Mouse (Mus musculus) neural tube, embryonic 13.5 days (tissue): ENCODE measurements around the gene Ccdc92b. TPM values are rescaled to one million over a fixed set of nuclear protein-coding genes. Genes with fewer than 3 reads are reported as not detected.
A peak's percentile ranks its signal among the peaks of the same experiment; 100 is the strongest.

Experiments used
- ATAC-seq: fragments of 200-750 bp; cut with Nextera tagmentation; 2 replicates; pipeline ENCODE4 v1.8.0; 2017; ENCODE audit warnings: low read depth, mild to moderate bottlenecking, moderate TSS enrichment, moderate library complexity
- H3K27ac ChIP-seq: fragments of 300-500 bp; sonication (generic); replicated peaks from 2 replicates; pipeline ENCODE4 v1.5.1; 2015; ENCODE audit warnings: moderate library complexity, mild to moderate bottlenecking, inconsistent platforms
- H3K27me3 ChIP-seq: fragments of 300-500 bp; sonication (generic); 2 replicates; pipeline ENCODE4 v1.6.1; 2015; ENCODE audit warnings: mild to moderate bottlenecking, inconsistent platforms
- H3K36me3 ChIP-seq: fragments of 300-500 bp; sonication (generic); 2 replicates; pipeline ENCODE4 v1.6.1; 2015; ENCODE audit warnings: mild to moderate bottlenecking, inconsistent platforms
- H3K4me1 ChIP-seq: fragments of 300-500 bp; sonication (generic); replicated peaks from 2 replicates; pipeline ENCODE4 v1.6.1; 2015; ENCODE audit warnings: inconsistent platforms
- H3K4me2 ChIP-seq: fragments of 300-500 bp; sonication (generic); 2 replicates; pipeline ENCODE4 v1.6.1; 2015; ENCODE audit warnings: inconsistent platforms, mild to moderate bottlenecking, moderate library complexity
- H3K4me3 ChIP-seq: fragments of 300-500 bp; sonication (generic); 2 replicates; pipeline ENCODE4 v1.5.1; 2015; ENCODE audit warnings: mild to moderate bottlenecking, inconsistent platforms
- H3K9ac ChIP-seq: fragments of 300-500 bp; sonication (generic); 2 replicates; pipeline ENCODE4 v1.6.1; 2015; ENCODE audit warnings: moderate library complexity, mild to moderate bottlenecking, inconsistent platforms
- H3K9me3 ChIP-seq: fragments of 300-500 bp; sonication (generic); 2 replicates; pipeline ENCODE4 v1.6.1; 2016; ENCODE audit warnings: inconsistent platforms
- WGBS: fragments of 180-500 bp; shearing (Covaris S2); methylation state at CpG from one replicate; pipeline ENCODE4 v1.1.7; 2015; 5-methylcytosine and 5-hydroxymethylcytosine counted together
- polyA plus RNA-seq: library from polyadenylated mRNA; unstranded; fragments of >200 nt; fragmentation: Nextera tagmentation; extraction: Ambion mirVana; gene quantifications from 2 replicates; pipeline ENCODE4 v1.2.1, GENCODE M21; 2015

Gene Ccdc92b
- polyA plus RNA-seq, 1 experiment from 2014 or later, result 2.1 TPM

DNA sequence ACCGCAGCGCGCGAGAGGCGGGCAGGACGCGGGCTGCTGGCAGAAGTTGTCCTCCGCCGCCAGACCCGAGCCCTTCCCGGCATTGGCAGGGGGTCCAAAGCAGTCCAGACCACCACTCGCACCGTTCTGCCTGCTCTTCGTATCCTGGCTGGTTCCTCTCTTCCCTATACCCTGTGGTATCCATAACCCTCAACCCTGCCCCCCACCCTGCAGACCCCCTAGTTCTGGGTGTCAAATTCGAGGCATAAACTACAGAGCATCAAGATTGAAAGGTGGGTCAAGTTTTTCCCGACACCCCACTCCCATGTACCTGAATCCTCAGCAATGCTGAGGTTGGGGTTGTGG lies 523 bp downstream of the Ccdc92b start:
- H3K9ac ChIP-seq, result peak overlapping the region; percentile 82
- peaks cover 11% of the 10 kb centered on the region; the same call in 1 of the 2 replicates for H3K4me1 ChIP-seq
- no peaks in the 10 kb centered on the region for H3K9me3 ChIP-seq
- H3K4me2 ChIP-seq, result peak overlapping the region; percentile 71
- H3K27me3 ChIP-seq, result peaks cover 65% of the 10 kb centered on the region
- 0 out of 2 replicates have a peak, but pooled peaks cover 9% of the 10 kb centered on the region for H3K36me3 ChIP-seq
- ATAC-seq, result peak; percentile 67; the same call in 1 of the 2 replicates
- H3K4me3 ChIP-seq, result peak overlapping the region; percentile 71
- H3K27ac ChIP-seq, result no peak overlapping the region
- WGBS, result 3% methylated on average over 16 of the region's 16 CpGs

DNA sequence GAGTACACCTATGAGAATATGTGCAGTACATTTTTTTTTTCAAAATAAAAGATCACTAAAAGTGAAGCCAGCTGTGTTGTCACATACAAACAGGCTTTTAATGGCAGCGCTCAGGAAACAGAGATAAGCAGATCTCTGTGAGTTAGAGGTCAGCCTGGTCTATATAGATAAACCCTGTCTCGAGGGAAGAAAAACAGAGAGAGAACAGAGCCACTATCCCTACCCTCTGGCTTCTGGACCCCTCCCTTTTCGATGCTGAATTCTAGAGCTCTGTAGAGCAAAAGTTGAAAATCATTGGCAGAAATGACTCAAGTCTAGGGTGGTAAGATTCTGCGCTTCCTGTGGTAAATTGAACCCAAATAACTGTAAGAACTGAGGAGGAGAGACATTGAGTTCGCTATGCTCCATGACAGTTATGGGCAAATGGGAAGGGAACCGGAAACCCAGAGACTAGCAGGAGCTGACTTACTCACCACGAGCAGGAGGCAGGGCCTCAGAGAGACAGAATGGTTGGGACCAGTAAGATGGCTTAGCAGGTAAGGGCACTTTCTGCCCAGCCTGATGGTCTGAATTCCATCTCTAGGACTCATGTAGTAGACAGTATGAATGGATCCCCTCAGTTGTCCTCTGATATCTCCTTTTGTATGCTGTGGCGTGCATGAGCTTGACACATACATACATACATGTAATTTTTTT lies 2.7 kb downstream of the Ccdc92b start:
- H3K36me3 ChIP-seq, result 0 out of 2 replicates have a peak, but pooled peaks cover 9% of the 10 kb centered on the region
- H3K4me3 ChIP-seq, result no peak overlapping the region
- no peak for ATAC-seq
- H3K9ac ChIP-seq, result no peak overlapping the region
- H3K27me3 ChIP-seq, result peaks cover 51% of the 10 kb centered on the region
- no peaks in the 10 kb centered on the region for H3K9me3 ChIP-seq
- no peak overlapping the region for H3K27ac ChIP-seq
- 78% methylated on average over 8 of the region's 8 CpGs for WGBS
- H3K4me2 ChIP-seq, result no peak overlapping the region
- peaks cover 11% of the 10 kb centered on the region; the same call in 1 of the 2 replicates for H3K4me1 ChIP-seq

DNA sequence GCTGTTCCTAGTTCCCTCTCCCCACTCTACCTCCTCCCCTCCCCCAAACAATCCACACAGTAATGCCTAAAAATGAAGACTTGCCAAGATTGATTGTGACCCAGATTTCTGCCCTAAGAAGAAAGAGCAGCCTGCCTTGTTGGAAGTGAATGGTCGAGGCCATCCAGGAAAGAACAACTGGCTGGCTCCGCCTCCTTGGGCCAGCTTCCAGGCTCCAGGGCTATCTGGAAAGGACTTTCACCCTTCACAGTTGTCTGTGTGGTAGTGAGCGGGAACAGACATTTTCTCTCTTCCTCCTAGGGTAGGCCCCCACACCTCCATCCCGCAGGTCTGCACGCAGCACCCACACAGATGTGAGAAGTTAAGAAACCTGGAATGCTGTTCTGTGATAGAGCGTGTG lies 4.3 kb downstream of the Ccdc92b start:
- H3K27ac ChIP-seq, result no peak overlapping the region
- H3K4me3 ChIP-seq, result no peak overlapping the region
- 0 out of 2 replicates have a peak, but pooled peaks cover 9% of the 10 kb centered on the region for H3K36me3 ChIP-seq
- peaks cover 11% of the 10 kb centered on the region; the same call in 1 of the 2 replicates for H3K4me1 ChIP-seq
- no peak for ATAC-seq
- peaks cover 38% of the 10 kb centered on the region for H3K27me3 ChIP-seq
- 72% methylated on average over 6 of the region's 6 CpGs for WGBS
- no peaks in the 10 kb centered on the region for H3K9me3 ChIP-seq
- no peak overlapping the region for H3K9ac ChIP-seq
- no peak overlapping the region for H3K4me2 ChIP-seq

DNA sequence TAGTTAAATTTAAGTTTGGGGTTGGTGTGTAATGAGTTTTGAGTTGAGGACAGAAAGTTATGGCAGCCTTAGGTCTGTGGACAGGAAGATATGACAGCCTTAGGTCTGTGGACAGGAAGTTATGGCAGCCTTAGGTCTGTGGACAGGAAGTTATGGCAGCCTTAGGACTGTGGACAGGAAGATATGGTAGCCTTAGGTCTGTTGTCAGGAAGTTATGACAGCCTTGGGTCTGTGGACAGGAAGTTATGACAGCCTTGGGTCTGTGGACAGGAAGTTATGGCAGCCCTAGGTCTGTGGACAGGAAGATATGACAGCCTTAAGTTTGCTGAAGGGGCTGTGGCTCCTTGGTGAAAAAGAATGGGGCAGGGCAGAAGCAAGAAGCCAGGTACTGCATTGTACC lies 5.9 kb downstream of the Ccdc92b start:
- H3K4me2 ChIP-seq, result no peak overlapping the region
- no peak for ATAC-seq
- H3K9ac ChIP-seq, result no peak overlapping the region
- H3K27me3 ChIP-seq, result peaks cover 30% of the 10 kb centered on the region
- peaks cover 5% of the 10 kb centered on the region; the same call in 1 of the 2 replicates for H3K4me1 ChIP-seq
- no peaks in the 10 kb centered on the region for H3K9me3 ChIP-seq
- no peak overlapping the region for H3K27ac ChIP-seq
- H3K4me3 ChIP-seq, result no peak overlapping the region
- H3K36me3 ChIP-seq, result 0 out of 2 replicates have a peak, but pooled peaks cover 9% of the 10 kb centered on the region

DNA sequence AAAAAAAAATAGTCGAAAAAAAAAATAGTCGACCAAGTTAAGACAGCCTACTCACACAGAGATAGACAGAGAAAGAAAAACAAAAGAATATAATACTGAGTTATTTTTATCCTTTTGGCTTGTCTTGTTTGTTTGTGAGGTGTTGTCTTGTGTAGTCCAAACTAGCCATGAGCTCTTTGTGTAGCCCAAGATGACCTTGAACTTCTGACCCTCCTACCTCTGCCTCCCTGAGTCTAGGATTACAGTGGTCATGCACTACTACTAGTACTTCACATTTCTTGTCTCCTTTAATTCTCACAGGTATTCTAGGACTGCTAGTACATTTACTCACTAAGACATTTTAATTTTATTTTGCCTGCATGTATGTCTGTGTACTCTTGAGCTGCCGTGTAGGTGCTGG lies 8.1 kb downstream of the Ccdc92b start:
- ATAC-seq, result no peak
- no peaks in the 10 kb centered on the region for H3K9me3 ChIP-seq
- H3K4me3 ChIP-seq, result no peak overlapping the region
- no peak overlapping the region for H3K9ac ChIP-seq
- no peak overlapping the region for H3K27ac ChIP-seq
- peaks cover 9% of the 10 kb centered on the region for H3K27me3 ChIP-seq
- H3K4me2 ChIP-seq, result no peak overlapping the region
- H3K4me1 ChIP-seq, result no peaks in the 10 kb centered on the region
- 0 out of 2 replicates have a peak, but pooled peaks cover 17% of the 10 kb centered on the region for H3K36me3 ChIP-seq
- 86% methylated on average over 2 of the region's 3 CpGs for WGBS

DNA sequence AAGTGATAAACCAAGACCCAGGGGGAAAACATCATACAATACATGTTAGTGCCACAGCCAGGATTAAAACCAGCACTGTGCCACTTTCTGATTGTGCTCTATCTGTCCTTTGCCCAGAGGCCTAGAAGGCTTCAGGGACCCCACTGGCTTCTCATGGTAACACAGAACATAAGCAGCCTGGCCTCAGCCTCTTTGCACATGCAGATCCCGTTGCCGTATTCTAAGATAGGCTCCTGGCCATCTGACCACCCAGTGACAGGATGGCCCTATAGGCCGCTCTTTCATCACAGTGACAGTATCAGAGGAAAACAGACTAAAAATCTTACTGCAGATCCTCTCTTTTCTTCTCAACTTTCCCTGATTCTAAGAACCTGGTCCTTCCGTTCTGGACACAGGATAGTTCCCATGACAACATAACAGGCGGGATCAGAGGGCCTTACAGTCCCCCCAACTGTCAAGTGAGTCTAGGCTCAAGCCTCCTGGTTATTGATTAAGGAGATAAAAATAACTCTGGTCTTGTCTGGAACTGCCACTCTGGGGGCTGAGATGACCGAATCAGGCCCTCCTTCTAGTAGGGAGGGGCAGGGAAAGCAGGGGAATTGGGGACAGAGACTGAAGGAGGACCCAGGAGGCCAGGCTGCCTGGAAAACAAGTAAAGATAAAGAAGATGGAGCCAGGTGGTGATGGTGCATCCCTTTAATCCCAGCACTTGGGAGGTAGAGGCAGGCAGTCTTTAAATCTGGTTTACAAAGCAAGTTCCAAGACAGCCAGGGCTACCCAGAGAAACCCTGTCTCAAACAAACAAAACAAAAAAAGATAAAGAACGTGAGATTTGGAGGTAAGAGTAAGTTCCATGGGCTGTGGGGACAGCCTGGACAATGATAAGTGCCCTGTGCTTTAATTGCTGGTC lies 12.7 kb downstream of the Ccdc92b start:
- 74% methylated on average over 7 of the region's 7 CpGs for WGBS
- Histone ChIP-seq H3K9me3 (no peaks in the 10 kb centered on the region), H3K4me1 (peaks cover 2% of the 10 kb centered on the region), H3K9ac (no peak overlapping the region), H3K27ac (no peak overlapping the region), H3K4me2 (no peak overlapping the region), H3K27me3 (peaks cover 10% of the 10 kb centered on the region), H3K36me3 (0 out of 2 replicates have a peak, but pooled peaks cover 11% of the 10 kb centered on the region), H3K4me3 (no peak overlapping the region)
- no peak for ATAC-seq

DNA sequence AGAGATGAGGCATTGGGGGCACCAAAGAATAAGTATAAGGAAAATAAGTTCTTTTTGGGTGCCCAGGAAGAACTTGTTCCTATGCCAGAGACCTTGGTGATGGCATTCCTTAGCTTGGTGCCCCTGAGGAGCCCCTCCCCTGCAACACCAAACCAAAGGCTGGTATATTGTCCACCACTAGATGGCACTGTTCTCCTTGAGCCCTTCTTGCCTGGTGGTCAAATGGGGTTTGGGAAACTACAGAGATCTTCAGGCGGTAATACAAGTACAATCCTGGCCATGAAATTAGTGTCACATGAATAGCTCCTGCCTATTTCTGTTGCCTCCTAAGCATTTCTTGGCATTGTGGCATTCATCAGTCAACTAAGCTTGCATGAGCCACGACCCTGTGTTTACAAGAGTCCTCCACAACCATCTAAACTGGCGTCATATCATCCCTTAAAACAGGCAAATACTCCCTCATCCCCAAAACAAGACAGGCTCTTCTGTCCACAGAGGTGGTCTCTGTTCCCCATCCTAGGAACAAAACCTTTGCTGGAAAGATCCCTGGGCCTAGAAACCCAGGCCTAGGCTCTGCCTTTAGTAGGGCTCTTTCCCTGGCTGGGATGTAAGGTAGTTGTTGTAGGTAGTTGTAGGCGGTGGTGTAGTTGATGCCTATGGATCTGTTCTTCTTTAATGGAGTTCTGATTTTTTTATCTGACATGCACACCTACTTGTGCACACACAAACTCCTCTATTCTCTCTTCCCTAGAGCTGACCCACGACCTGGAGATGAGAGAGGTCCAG lies 15.3 kb downstream of the Ccdc92b start:
- WGBS, result 64% methylated on average over 5 of the region's 5 CpGs
- 0 out of 2 replicates have a peak, but pooled peaks cover 11% of the 10 kb centered on the region for H3K36me3 ChIP-seq
- H3K9me3 ChIP-seq, result no peaks in the 10 kb centered on the region
- H3K4me1 ChIP-seq, result peaks cover 24% of the 10 kb centered on the region
- H3K4me2 ChIP-seq, result no peak overlapping the region
- H3K4me3 ChIP-seq, result no peak overlapping the region
- no peak overlapping the region for H3K9ac ChIP-seq
- ATAC-seq, result no peak
- peaks cover 16% of the 10 kb centered on the region for H3K27me3 ChIP-seq
- H3K27ac ChIP-seq, result no peak overlapping the region

DNA sequence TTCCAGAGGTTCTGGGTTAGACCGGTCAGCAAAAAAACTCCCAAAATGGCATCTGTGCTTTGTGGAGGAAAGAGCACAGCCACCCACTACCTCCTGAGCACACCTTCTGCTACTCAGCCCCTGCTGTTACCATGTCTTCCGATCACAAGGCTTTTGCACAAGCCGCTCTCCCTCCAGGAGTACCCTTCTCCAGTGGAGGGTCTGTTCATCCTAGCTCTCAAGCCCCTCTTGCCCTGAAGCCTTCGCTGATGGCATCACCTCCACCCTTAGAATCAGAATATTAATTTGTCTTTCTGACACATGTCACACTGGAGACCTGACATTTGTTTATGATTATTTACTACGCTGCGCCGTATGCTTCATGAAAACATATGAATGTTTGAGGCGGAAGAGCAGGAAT lies 18.1 kb downstream of the Ccdc92b start:
- Histone ChIP-seq H3K4me2 (peak overlapping the region; percentile 85), H3K27ac (peak overlapping the region; percentile 95), H3K4me1 (peaks cover 24% of the 10 kb centered on the region), H3K36me3 (0 out of 2 replicates have a peak, but pooled peaks cover 3% of the 10 kb centered on the region), H3K9ac (peak overlapping the region; percentile 93), H3K27me3 (peaks cover 35% of the 10 kb centered on the region), H3K9me3 (no peaks in the 10 kb centered on the region), H3K4me3 (peak overlapping the region; percentile 68)
- 0 out of 2 replicates have a peak, but pooled peaks have one; percentile 3 for ATAC-seq
- 19% methylated on average over 8 of the region's 8 CpGs for WGBS

DNA sequence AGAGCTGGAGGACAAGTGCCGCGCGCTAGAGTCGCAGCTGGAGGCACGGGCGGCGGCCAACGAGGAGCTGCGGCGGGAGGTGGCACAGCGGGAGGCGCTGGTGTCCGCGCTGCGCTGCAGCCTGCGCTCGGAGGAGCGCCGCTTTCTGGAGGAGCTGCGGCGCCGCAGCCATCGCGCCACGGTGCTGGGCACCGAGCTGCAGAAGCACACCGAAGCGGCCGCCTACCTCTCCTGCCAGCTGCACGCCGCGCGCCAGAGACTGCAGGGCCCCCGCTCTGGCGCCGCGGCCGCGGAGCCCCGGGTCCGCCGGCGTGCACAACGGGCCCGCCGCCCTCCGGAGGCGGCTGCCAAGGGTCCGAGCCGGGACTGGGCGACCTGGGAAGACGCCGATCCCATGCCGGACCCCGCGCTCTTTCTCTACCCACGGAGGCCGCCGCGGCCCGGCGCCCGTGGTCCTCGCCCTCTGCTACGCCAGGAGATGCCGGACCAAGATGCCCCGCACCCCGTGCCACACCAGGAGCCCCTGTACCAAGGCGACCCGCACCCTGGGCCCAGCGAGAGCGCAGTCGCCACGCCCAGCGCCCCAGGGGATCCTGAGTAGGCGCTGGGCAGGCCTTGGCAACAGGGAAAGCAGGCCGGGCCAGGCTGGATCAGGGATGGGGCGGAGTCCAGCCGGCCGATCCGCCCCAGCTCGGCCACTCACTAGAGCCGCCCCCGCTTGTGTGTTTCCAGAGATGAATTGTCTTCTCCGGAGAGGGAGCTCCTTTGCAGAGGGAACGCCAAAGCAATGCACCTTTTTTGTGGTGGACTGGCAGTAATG lies 18.8 kb downstream of the Ccdc92b start:
- under 1% methylated on average over 86 of the region's 86 CpGs for WGBS
- H3K9ac ChIP-seq, result peak overlapping the region; percentile 93
- H3K4me1 ChIP-seq, result peaks cover 24% of the 10 kb centered on the region
- H3K27me3 ChIP-seq, result peaks cover 35% of the 10 kb centered on the region
- 0 out of 2 replicates have a peak, but pooled peaks cover 3% of the 10 kb centered on the region for H3K36me3 ChIP-seq
- ATAC-seq, result peak; percentile 88
- H3K4me2 ChIP-seq, result peak overlapping the region; percentile 85
- peak overlapping the region; percentile 95 for H3K27ac ChIP-seq
- peak overlapping the region; percentile 68 for H3K4me3 ChIP-seq
- no peaks in the 10 kb centered on the region for H3K9me3 ChIP-seq

DNA sequence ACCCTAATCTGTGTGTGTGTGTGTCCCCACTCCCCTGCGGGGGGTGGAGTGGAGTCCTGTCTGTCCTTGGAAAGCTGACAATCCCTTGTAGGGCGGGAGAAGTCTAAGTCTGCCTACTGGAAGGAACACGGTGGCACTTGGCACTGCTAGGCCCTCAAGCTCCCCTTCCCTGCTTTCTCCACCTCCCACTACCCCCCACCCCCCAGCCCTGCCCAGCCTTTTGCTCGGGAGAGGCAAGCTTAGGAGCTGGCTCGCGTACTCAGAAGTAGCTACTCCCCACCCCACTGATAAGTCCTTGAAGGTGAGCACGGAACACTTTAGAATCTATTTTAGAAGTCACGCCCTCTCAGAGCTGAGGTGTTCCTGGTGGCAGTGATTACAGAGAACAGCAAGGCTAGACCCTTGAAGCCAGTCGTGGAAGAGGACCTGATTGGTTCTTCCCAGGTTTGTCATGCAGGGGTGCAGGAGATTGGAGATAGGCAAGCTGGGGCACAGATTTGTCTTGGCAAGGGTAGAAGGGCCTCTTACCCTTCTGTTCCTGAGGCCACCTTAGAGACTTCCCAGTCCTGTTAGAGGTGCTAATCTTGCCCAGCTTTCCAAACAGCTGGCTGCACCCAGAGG lies 19.5 kb downstream of the Ccdc92b start:
- 13% methylated on average over 9 of the region's 9 CpGs for WGBS
- Histone ChIP-seq H3K27me3 (peaks cover 35% of the 10 kb centered on the region), H3K36me3 (0 out of 2 replicates have a peak, but pooled peaks cover 3% of the 10 kb centered on the region), H3K27ac (peak overlapping the region; percentile 95), H3K9me3 (no peaks in the 10 kb centered on the region), H3K4me1 (peaks cover 24% of the 10 kb centered on the region), H3K9ac (peak overlapping the region; percentile 93), H3K4me2 (peak overlapping the region; percentile 85), H3K4me3 (peak overlapping the region; percentile 68)
- peak; percentile 41 for ATAC-seq
